Mouse (Mus musculus): Measurements from ENCODE around the gene Etfa.

Gene Etfa

GRCm38 (mm10) chr9:55421786-55422185 lies 90.3 kb downstream of the Etfa start:
- no peak for DNase-seq

DNA sequence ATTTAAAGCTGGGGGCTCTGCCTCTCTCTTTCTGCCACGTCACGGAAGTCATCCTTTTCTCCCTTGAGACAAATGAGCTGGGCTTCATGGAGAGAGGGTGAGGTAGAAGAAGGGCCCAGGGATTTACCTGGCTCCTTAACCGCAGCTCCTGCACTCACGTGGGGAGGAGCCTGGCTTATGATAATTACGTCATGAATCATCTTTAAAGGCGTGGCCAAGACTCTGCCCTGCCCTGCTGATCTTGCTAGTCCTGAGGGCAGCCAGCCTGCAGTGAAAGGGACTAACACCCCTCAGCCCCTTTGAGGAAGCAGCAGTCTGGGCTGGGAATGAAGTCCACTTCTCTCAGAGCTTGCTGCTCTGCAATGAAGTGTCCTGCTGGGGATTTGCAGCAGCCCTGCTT lies 100.9 kb downstream of the Etfa start:
- DNase-seq, result no peak

- no peak for DNase-seq
Measured at GRCm38 (mm10) chr9:55410430-55410829, 101.6 kb downstream of the Etfa start.

DNA sequence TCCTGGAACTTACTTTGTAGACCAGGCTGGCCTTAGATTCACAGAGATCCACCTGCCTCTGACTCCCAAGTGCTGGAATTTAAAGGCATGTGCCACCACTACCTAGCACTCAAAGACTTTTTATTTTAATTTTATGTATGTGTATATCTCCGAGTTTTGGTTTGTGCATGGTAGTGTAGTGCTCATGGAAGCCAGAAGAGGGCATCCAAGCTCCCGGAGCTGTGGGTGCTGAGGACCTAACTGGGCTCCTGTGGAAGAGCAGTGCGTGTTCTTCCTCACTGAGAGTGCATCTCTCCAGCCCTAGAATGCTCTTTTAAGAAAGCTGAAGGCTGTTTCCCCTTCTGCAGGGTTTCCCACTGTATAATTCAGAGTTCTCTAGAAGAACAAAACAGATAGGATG lies 102.2 kb downstream of the Etfa start:
- DNase-seq, result no peak

- DNase-seq, result no peak
Measured at GRCm38 (mm10) chr9:55408851-55409250, 103.2 kb downstream of the Etfa start.

- DNase-seq, result no peak
Measured at GRCm38 (mm10) chr9:55406773-55407172, 105.3 kb downstream of the Etfa start.

- no peak for DNase-seq
Measured at GRCm38 (mm10) chr9:55404976-55405702, 106.9 kb downstream of the Etfa start.
